Mouse (Mus musculus) layer of hippocampus, postnatal 36 days (tissue): Measurements from ENCODE around the gene Rhox3a2. TPM values are rescaled to one million over a fixed set of nuclear protein-coding genes. Genes with fewer than 3 reads are reported as not detected.
"Not testable (repeated sequence)": the region's sequence is repeated elsewhere in the genome, so short reads cannot be mapped to it uniquely, and the experiment has no call there.

Experiments used
- DNase-seq, 2 experiments: peaks; one replicate each; pipeline ENCODE4 v3.0.0; 2022
- total RNA-seq, 2 experiments: library from RNA; stranded (reverse); gene quantifications; 2 replicates each; pipeline ENCODE4 v1.2.3; 2021

The Rhox3a2 gene
- not detected for total RNA-seq

DNA sequence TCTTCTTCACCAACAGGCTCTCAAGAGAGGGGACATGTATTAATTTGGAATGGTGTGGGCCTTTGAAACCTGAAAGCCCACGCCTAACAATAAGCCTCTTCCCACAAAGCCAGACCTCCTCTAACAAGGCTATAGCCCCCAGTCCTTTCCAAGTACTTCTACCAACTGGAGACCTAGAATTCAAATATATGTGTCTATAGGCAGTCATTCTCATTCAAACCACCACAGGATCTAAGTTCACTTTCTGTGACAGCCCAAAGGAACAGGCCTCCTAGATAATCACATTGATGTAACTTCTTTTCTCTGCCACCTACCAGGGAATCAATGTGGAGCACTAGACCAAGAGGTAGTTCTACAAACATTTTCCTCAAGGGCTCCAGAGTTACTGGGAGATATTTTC, at the start of gene Rhox3a2:
Rhox3a2 (plus strand) TSS at position 301 of the 400 bp plus-strand sequence.
- DNase-seq, result not testable (repeated sequence)

- DNase-seq, result not testable (repeated sequence)
These were observed 10.7 kb downstream of the Rhox3a2 start, which contains the start of gene Rhox4a2 for GRCm38 (mm10) chrX:37390548-37390947. TSS of gene Rhox4a2 (plus strand) at chrX:37390848.

DNA sequence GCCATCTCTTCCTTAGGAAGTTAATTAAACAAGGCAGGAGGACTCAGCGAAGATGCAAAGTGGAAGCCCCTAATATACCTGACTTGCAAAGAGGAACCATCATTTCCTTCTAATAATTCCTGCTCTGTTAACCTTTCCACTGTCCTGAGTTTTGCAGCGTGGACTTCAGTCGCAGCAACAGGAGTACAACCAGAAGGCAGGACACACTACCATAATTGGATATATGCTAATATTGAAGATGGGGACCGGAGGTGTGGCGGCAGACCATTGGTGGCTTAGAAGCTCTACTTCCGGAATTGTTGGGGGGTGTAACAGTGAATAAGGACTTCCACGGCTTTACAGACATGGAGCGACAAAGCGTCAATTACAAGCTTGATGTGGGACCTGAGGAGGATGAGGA, 31.9 kb downstream of the Rhox3a2 start, which contains the start of gene Rhox2b:
Rhox2b (plus strand) TSS at position 301 of the 400 bp plus-strand sequence.
- DNase-seq, result not testable (repeated sequence)

DNA sequence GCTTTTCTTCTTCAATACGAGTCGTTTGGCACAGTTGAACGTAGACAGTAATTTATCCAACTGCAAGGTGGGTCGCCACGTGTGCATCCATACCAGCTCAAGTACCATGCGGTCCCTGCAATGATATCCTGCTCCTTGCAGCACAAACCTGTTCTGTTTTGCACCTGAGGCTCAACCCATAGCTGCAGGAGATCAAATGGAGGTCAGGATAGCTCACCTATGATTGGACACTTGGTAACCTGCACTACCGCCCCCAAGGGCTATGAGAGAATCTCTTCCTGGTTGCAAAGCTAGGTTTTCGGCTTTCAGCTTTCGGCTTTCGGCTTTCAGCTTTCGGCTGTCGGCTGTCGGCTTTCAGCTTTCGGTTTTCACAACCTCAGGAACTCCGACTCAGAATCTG, 52.4 kb downstream of the Rhox3a2 start, which contains the start of gene Rhox4b:
Rhox4b (plus strand) TSS at position 301 of the 400 bp plus-strand sequence.
- DNase-seq, result not testable (repeated sequence)

Other genes starting within 250 kb of the Rhox3a2 start
- gene Akap14, start 211.2 kb upstream of the Rhox3a2 start, total RNA-seq, result under 1 TPM in 1 of 2 experiments, not detected in 1; 0.20 TPM
- 100 to 1,000 TPM; 230 TPM for gene Ndufa1, start 188.9 kb upstream of the Rhox3a2 start, total RNA-seq
- gene Rnf113a1, start 188.8 kb upstream of the Rhox3a2 start, total RNA-seq, result 1 to 10 TPM; 5.7 to 7.5 TPM
- gene Gm9, start 169.0 kb upstream of the Rhox3a2 start, total RNA-seq, result not detected
- gene Rhox1, start 157.8 kb upstream of the Rhox3a2 start, total RNA-seq, result not detected
- gene Rhox2a, start 135.1 kb upstream of the Rhox3a2 start, total RNA-seq, result not detected
- gene Rhox3a, start 130.1 kb upstream of the Rhox3a2 start, total RNA-seq, result not detected
- gene Rhox4a, start 114.7 kb upstream of the Rhox3a2 start, total RNA-seq, result not detected
- gene Rhox4a2, start 10.8 kb downstream of the Rhox3a2 start, total RNA-seq, result not detected
- gene Rhox2b, start 32.0 kb downstream of the Rhox3a2 start, total RNA-seq, result not detected
- not detected for gene Rhox4b, start 52.5 kb downstream of the Rhox3a2 start, total RNA-seq
- gene Rhox2c, start 73.7 kb downstream of the Rhox3a2 start, total RNA-seq, result not detected
- gene Rhox3c, start 78.6 kb downstream of the Rhox3a2 start, total RNA-seq, result not detected
- gene Rhox4c, start 100.3 kb downstream of the Rhox3a2 start, total RNA-seq, result not detected
- gene Rhox2d, start 113.4 kb downstream of the Rhox3a2 start, total RNA-seq, result not detected
- not detected for gene Rhox4d, start 134.3 kb downstream of the Rhox3a2 start, total RNA-seq
- not detected for gene Rhox2e, start 150.4 kb downstream of the Rhox3a2 start, total RNA-seq
- not detected for gene Rhox3e, start 162.0 kb downstream of the Rhox3a2 start, total RNA-seq
- gene Rhox4e, start 177.4 kb downstream of the Rhox3a2 start, total RNA-seq, result not detected
- not detected for gene Rhox2f, start 191.4 kb downstream of the Rhox3a2 start, total RNA-seq
- gene Rhox3f, start 201.0 kb downstream of the Rhox3a2 start, total RNA-seq, result not detected
- gene Rhox4f, start 227.7 kb downstream of the Rhox3a2 start, total RNA-seq, result not detected
- gene Rhox3g, start 248.6 kb downstream of the Rhox3a2 start, total RNA-seq, result not detected